Comparison of ENCODE assay signal across 10 mouse cellular contexts in genomic region chr2:26634629-26635488, GRCm38 (mm10). TPM values are rescaled to one million over a fixed set of nuclear protein-coding genes. Genes with fewer than 3 reads are reported as not detected.
DNase-seq lines count a peak whose midpoint lies in the region; ATAC-seq and TF ChIP-seq lines count a peak whose summit lies in the region.
"Had no signal": no experiment of that assay in that cellular context is flagged by ENCODE, and none has a peak within 500 bp of the region (broad histone marks: within the 10 kb centered on the region; RNA-seq: fewer than 3 reads in every experiment).

No protein-coding gene starts in this region.

- H3K79me2 ChIP-seq in MEL (ENCODE audit: control insufficient read depth, insufficient read depth, low read length, poor library complexity) = peaks cover 22% of the 10 kb centered on the region

- no peak for TF ChIP-seq CTCF in intestine, postnatal 0 days (IDR thresholded peaks at IDR 0.05; ENCODE audit: low read depth)
- TF ChIP-seq CTCF in MEL (IDR thresholded peaks at IDR 0.05 in 2 of 3, conservative IDR thresholded peaks at IDR 0.05 in 1 of 3; ENCODE audit: control insufficient read depth in 1 of 3, insufficient read depth in 1 of 3, low read depth in 2 of 3, low read length in 3 of 3, poor library complexity in 1 of 3, severe bottlenecking in 1 of 3) = no peak

- 0 out of 2 replicates have a peak overlapping the region, but pooled peaks have one; percentile 3 for H3K9ac ChIP-seq in intestine, embryonic 15.5 days
- no peak overlapping the region; the same call in 1 of the 2 replicates for H3K9ac ChIP-seq in intestine, postnatal 0 days (ENCODE audit: low read depth, low read length)
- H3K9ac ChIP-seq in MEL (ENCODE audit: control insufficient read depth, low read depth, low read length, poor library complexity, severe bottlenecking) = no peak overlapping the region

- TF ChIP-seq POLR2A in MEL (IDR thresholded peaks at IDR 0.05; ENCODE audit: control insufficient read depth in 1 of 2, insufficient read depth in 1 of 2, low read depth in 1 of 2, low read length in 2 of 2, poor library complexity in 1 of 2) = peak in 1 of 2 experiments; percentile 45; a peak in 2 of 4 replicates

- no peak for TF ChIP-seq EP300 in MEL (IDR thresholded peaks at IDR 0.05; ENCODE audit: low read depth in 1 of 2, low read length in 2 of 2)

- DNase-seq in MEL (ENCODE audit: low read depth, low spot score) = peak; percentile 66
- no peak for DNase-seq in layer of hippocampus, postnatal 25 days (ENCODE audit: extremely low spot score in 1 of 2, low spot score in 1 of 2)
- no peak for DNase-seq in thymus, postnatal 14 days

- 62% methylated on average over 12 of the region's 12 CpGs for WGBS in intestine, embryonic 15.5 days
- 59% methylated on average over 12 of the region's 12 CpGs for WGBS in intestine, postnatal 0 days

- TF ChIP-seq RAD21 in MEL (IDR thresholded peaks at IDR 0.05; ENCODE audit: low read depth, low read length) = no peak

- no peaks in the 10 kb centered on the region for H3K9me3 ChIP-seq in intestine, embryonic 15.5 days
- no peaks in the 10 kb centered on the region for H3K9me3 ChIP-seq in intestine, postnatal 0 days (ENCODE audit: control insufficient read depth)
- H3K9me3 ChIP-seq in MEL (replicated peaks; ENCODE audit: insufficient read depth, low read length) = no peaks in the 10 kb centered on the region

- no peak overlapping the region for H3K4me3 ChIP-seq in intestine, embryonic 15.5 days (replicated peaks)
- H3K4me3 ChIP-seq in intestine, postnatal 0 days (ENCODE audit: low read depth, low read length) = no peak overlapping the region
- no peak overlapping the region for H3K4me3 ChIP-seq in MEL (ENCODE audit: control insufficient read depth in 1 of 2, insufficient read depth in 1 of 2, low read depth in 2 of 2, low read length in 2 of 2)
- H3K4me3 ChIP-seq: erythroblast, embryonic 14.5 days had no signal

- H3K36me3 ChIP-seq in intestine, embryonic 15.5 days = peaks cover 30% of the 10 kb centered on the region
- H3K36me3 ChIP-seq in intestine, postnatal 0 days (ENCODE audit: control insufficient read depth, insufficient read depth) = peaks cover 43% of the 10 kb centered on the region
- peaks cover 14 to 17% of the 10 kb centered on the region in 2 experiments for H3K36me3 ChIP-seq in MEL (ENCODE audit: control insufficient read depth in 1 of 2, insufficient read depth in 2 of 2, low read length in 2 of 2)

- peak overlapping the region; percentile 2; the same call in 1 of the 2 replicates for H3K27ac ChIP-seq in intestine, embryonic 15.5 days
- no peak overlapping the region for H3K27ac ChIP-seq in intestine, postnatal 0 days (ENCODE audit: low read depth, low read length)
- no peak overlapping the region for H3K27ac ChIP-seq in MEL (ENCODE audit: control insufficient read depth, low read depth, low read length)

- H3K27me3 ChIP-seq in intestine, embryonic 15.5 days (replicated peaks) = no peaks in the 10 kb centered on the region
- H3K27me3 ChIP-seq in intestine, postnatal 0 days (replicated peaks; ENCODE audit: control insufficient read depth, insufficient read depth, low read length) = no peaks in the 10 kb centered on the region
- H3K27me3 ChIP-seq in MEL (ENCODE audit: control insufficient read depth in 1 of 2, insufficient read depth in 2 of 2, low read length in 2 of 2) = no peaks in the 10 kb centered on the region

- no peak for ATAC-seq in intestine, embryonic 15.5 days
- no peak for ATAC-seq in intestine, postnatal 0 days
- ATAC-seq in hematopoietic stem cell, adult 5-6 weeks (replicated peaks in 1 of 2; ENCODE audit: insufficient read depth in 1 of 2, low FRiP score in 2 of 2, low TSS enrichment in 1 of 2, low read depth in 1 of 2, poor library complexity in 2 of 2, severe bottlenecking in 2 of 2) = peak; percentile 33 to 59; a peak in 3 of 4 replicates
- peak; percentile 33 for ATAC-seq in megakaryocyte progenitor cell, adult 5-6 weeks (replicated peaks; ENCODE audit: poor library complexity)
- no peak for ATAC-seq in frontal cortex, adult (ENCODE audit: low TSS enrichment)

- no peak overlapping the region for H3K4me2 ChIP-seq in intestine, embryonic 15.5 days (replicated peaks)
- no peak overlapping the region for H3K4me2 ChIP-seq in intestine, postnatal 0 days (replicated peaks; ENCODE audit: low read depth)

- peaks cover 35% of the 10 kb centered on the region for H3K4me1 ChIP-seq in intestine, embryonic 15.5 days (replicated peaks)
- 0 out of 2 replicates have a peak, but pooled peaks cover 6% of the 10 kb centered on the region for H3K4me1 ChIP-seq in intestine, postnatal 0 days (replicated peaks; ENCODE audit: control insufficient read depth, insufficient read depth, low read length)
- H3K4me1 ChIP-seq in MEL (ENCODE audit: control insufficient read depth in 1 of 2, insufficient read depth in 2 of 2, low read length in 2 of 2) = peaks cover 0 to 11% of the 10 kb centered on the region in 2 experiments; a peak in 2 of 4 replicates

TF ChIP-seq in MEL, 35 proteins besides CTCF, POLR2A, EP300 and RAD21 (continues in another document):
- TF ChIP-seq CHD2 (IDR thresholded peaks at IDR 0.05; ENCODE audit: low read length) (peak; percentile 31; the same call in 1 of the 2 replicates), USF1 (IDR thresholded peaks at IDR 0.05; ENCODE audit: low read depth, low read length) (no peak), TAL1 (IDR thresholded peaks at IDR 0.05; ENCODE audit: low read length) (no peak), MEF2A (IDR thresholded peaks at IDR 0.05; ENCODE audit: extremely low read depth, insufficient replicate concordance, low read depth, low read length, poor library complexity, severe bottlenecking) (no peak), SMC3 (IDR thresholded peaks at IDR 0.05; ENCODE audit: low read depth, low read length) (peak; percentile 28; the same call in 1 of the 2 replicates), ZNF384 (IDR thresholded peaks at IDR 0.05; ENCODE audit: low read depth, low read length) (no peak), JUND (IDR thresholded peaks at IDR 0.05; ENCODE audit: low read depth, low read length) (no peak), MAFK (IDR thresholded peaks at IDR 0.05; ENCODE audit: borderline replicate concordance, low read depth, low read length) (no peak; the same call in 1 of the 2 replicates)

RNA-seq across cellular contexts. Expression of gene Fam69b, which starts 6.6 kb away (rescaled TPM):
- polyA plus RNA-seq in intestine, embryonic 15.5 days (2015; fragmentation: Nextera tagmentation; extraction: Ambion mirVana) = 31.1 and 32.6 TPM in 2 replicates
- polyA plus RNA-seq in intestine, postnatal 0 days (2015; fragmentation: Nextera tagmentation; extraction: Ambion mirVana) = 6.8 and 6.9 TPM in 2 replicates
- total RNA-seq in MEL (2012; rRNA removed) = 0.33 and 0.42 TPM in 2 replicates
- polyA plus RNA-seq in MEL (2012; ENCODE audit: insufficient read depth in 1 of 2, insufficient read length in 2 of 2, low read depth in 1 of 2, low replicate concordance in 2 of 2, missing spikeins in 1 of 2) = under 1 TPM in 1 of 2 experiments, not detected in 1; 0.67 TPM
- 28.3 and 57.6 TPM in 2 replicates for total RNA-seq in hematopoietic stem cell, adult 5-6 weeks (2017)
- 2.8 and 4.8 TPM in 2 replicates for total RNA-seq in megakaryocyte progenitor cell, adult 5-6 weeks (2015)
- 9.2 and 9.4 TPM in 2 replicates for total RNA-seq in megakaryocyte progenitor cell, adult 5-6 weeks (2017)
- 10 to 100 TPM; 71.3 to 78.8 TPM for total RNA-seq in layer of hippocampus, postnatal 25 days (2021)
- polyA plus RNA-seq: erythroblast, embryonic 14.5 days had no signal

RNA-seq across cellular contexts. Expression of gene Agpat2, which starts 30.6 kb away (rescaled TPM):
- 79.9 and 90.3 TPM in 2 replicates for polyA plus RNA-seq in intestine, embryonic 15.5 days (2015; fragmentation: Nextera tagmentation; extraction: Ambion mirVana)
- 124 and 128 TPM in 2 replicates for polyA plus RNA-seq in intestine, postnatal 0 days (2015; fragmentation: Nextera tagmentation; extraction: Ambion mirVana)
- 21.0 and 22.3 TPM in 2 replicates for total RNA-seq in MEL (2012; rRNA removed)
- polyA plus RNA-seq in MEL (2012; ENCODE audit: insufficient read depth in 1 of 2, insufficient read length in 2 of 2, low read depth in 1 of 2, low replicate concordance in 2 of 2, missing spikeins in 1 of 2) = 10 to 100 TPM in 1 of 2 experiments, not detected in 1; 42.4 TPM
- 49.6 and 81.5 TPM in 2 replicates for total RNA-seq in hematopoietic stem cell, adult 5-6 weeks (2017)
- 47.8 and 50.3 TPM in 2 replicates for total RNA-seq in megakaryocyte progenitor cell, adult 5-6 weeks (2015)
- total RNA-seq in megakaryocyte progenitor cell, adult 5-6 weeks (2017) = 43.5 and 52.3 TPM in 2 replicates
- 1 to 10 TPM; 1.2 to 1.9 TPM for total RNA-seq in layer of hippocampus, postnatal 25 days (2021)

RNA-seq across cellular contexts. Expression of gene Lcn4, which starts 36.2 kb away (rescaled TPM):
- not detected in 2 replicates for polyA plus RNA-seq in intestine, embryonic 15.5 days (2015; fragmentation: Nextera tagmentation; extraction: Ambion mirVana)
- polyA plus RNA-seq in intestine, postnatal 0 days (2015; fragmentation: Nextera tagmentation; extraction: Ambion mirVana) = not detected in 2 replicates
- total RNA-seq in MEL (2012; rRNA removed) = not detected in 2 replicates
- polyA plus RNA-seq in MEL (2012; ENCODE audit: insufficient read depth in 1 of 2, insufficient read length in 2 of 2, low read depth in 1 of 2, low replicate concordance in 2 of 2, missing spikeins in 1 of 2) = not detected
- total RNA-seq in hematopoietic stem cell, adult 5-6 weeks (2017) = not detected in 2 replicates
- 0.30 and 1.6 TPM in 2 replicates for total RNA-seq in megakaryocyte progenitor cell, adult 5-6 weeks (2015)
- total RNA-seq in megakaryocyte progenitor cell, adult 5-6 weeks (2017) = not detected in 2 replicates
- not detected for total RNA-seq in layer of hippocampus, postnatal 25 days (2021)
- polyA plus RNA-seq: erythroblast, embryonic 14.5 days; heart, embryonic 16.5 days had no signal

RNA-seq across cellular contexts. Expression of gene Gm20532, which starts 48.4 kb away (rescaled TPM):
- polyA plus RNA-seq in intestine, embryonic 15.5 days (2015; fragmentation: Nextera tagmentation; extraction: Ambion mirVana) = not detected in 2 replicates
- polyA plus RNA-seq in intestine, postnatal 0 days (2015; fragmentation: Nextera tagmentation; extraction: Ambion mirVana) = not detected in 2 replicates
- total RNA-seq in MEL (2012; rRNA removed) = 0.15 TPM in 1 of 2 replicates, not detected in the other
- polyA plus RNA-seq in MEL (2012; ENCODE audit: insufficient read depth in 1 of 2, insufficient read length in 2 of 2, low read depth in 1 of 2, low replicate concordance in 2 of 2, missing spikeins in 1 of 2) = not detected
- total RNA-seq in hematopoietic stem cell, adult 5-6 weeks (2017) = 0.88 TPM in 1 of 2 replicates, not detected in the other
- not detected in 2 replicates for total RNA-seq in megakaryocyte progenitor cell, adult 5-6 weeks (2015)
- not detected in 2 replicates for total RNA-seq in megakaryocyte progenitor cell, adult 5-6 weeks (2017)
- not detected for total RNA-seq in layer of hippocampus, postnatal 25 days (2021)
- polyA plus RNA-seq: erythroblast, embryonic 14.5 days; heart, embryonic 16.5 days had no signal

RNA-seq across cellular contexts. Expression of gene Egfl7, which starts 55.0 kb away (rescaled TPM):
- polyA plus RNA-seq in intestine, embryonic 15.5 days (2015; fragmentation: Nextera tagmentation; extraction: Ambion mirVana) = 113 and 124 TPM in 2 replicates
- polyA plus RNA-seq in intestine, postnatal 0 days (2015; fragmentation: Nextera tagmentation; extraction: Ambion mirVana) = 54.4 and 65.2 TPM in 2 replicates
- total RNA-seq in MEL (2012; rRNA removed) = 73.9 and 95.4 TPM in 2 replicates
- polyA plus RNA-seq in MEL (2012; ENCODE audit: insufficient read depth in 1 of 2, insufficient read length in 2 of 2, low read depth in 1 of 2, low replicate concordance in 2 of 2, missing spikeins in 1 of 2) = 100 to 1,000 TPM in 1 of 2 experiments, not detected in 1; 125 TPM
- total RNA-seq in hematopoietic stem cell, adult 5-6 weeks (2017) = 145 and 179 TPM in 2 replicates
- 29.9 and 58.3 TPM in 2 replicates for total RNA-seq in megakaryocyte progenitor cell, adult 5-6 weeks (2015)
- 24.6 and 24.9 TPM in 2 replicates for total RNA-seq in megakaryocyte progenitor cell, adult 5-6 weeks (2017)
- 10 to 100 TPM; 56.8 to 68.2 TPM for total RNA-seq in layer of hippocampus, postnatal 25 days (2021)

Comparison
In these comparisons a context has a peak if more than half of its experiments do, and no peak if none do; other contexts are left out.
1. ATAC-seq: peak in hematopoietic stem cell, adult 5-6 weeks (2 of 2) and megakaryocyte progenitor cell, adult 5-6 weeks (single experiment); none in intestine, embryonic 15.5 days (single experiment), intestine, postnatal 0 days (single experiment) and frontal cortex, adult (single experiment).